Mouse (Mus musculus) liver, embryonic 13.5 days (tissue): ENCODE measurements around the gene Serpinb6e. TPM values are rescaled to one million over a fixed set of nuclear protein-coding genes. Genes with fewer than 3 reads are reported as not detected.

Experiments
- ATAC-seq: fragments of 200-750 bp; cut with Nextera tagmentation; 2 replicates; pipeline ENCODE4 v1.8.0; 2017; ENCODE audit warnings: low read depth, mild to moderate bottlenecking, moderate number of reproducible peaks, moderate library complexity
- DNase-seq: peaks from one replicate; pipeline ENCODE4 v3.0.0; 2022
- H3K27ac ChIP-seq: fragments of 300-500 bp; sonication (generic); 2 replicates; pipeline ENCODE4 v1.5.1; 2015; ENCODE audit warnings: moderate library complexity, mild to moderate bottlenecking, inconsistent platforms
- H3K27me3 ChIP-seq: fragments of 300-500 bp; sonication (generic); 2 replicates; pipeline ENCODE4 v1.6.1; 2015; ENCODE audit warnings: mild to moderate bottlenecking, inconsistent platforms
- H3K36me3 ChIP-seq: fragments of 300-500 bp; sonication (generic); 2 replicates; pipeline ENCODE4 v1.6.1; 2015; ENCODE audit warnings: mild to moderate bottlenecking, inconsistent platforms
- H3K4me1 ChIP-seq: fragments of 300-500 bp; sonication (generic); replicated peaks from 2 replicates; pipeline ENCODE4 v1.6.1; 2015; ENCODE audit warnings: inconsistent platforms
- H3K4me2 ChIP-seq: fragments of 300-500 bp; sonication (generic); 2 replicates; pipeline ENCODE4 v1.6.1; 2015; ENCODE audit warnings: inconsistent platforms, mild to moderate bottlenecking, moderate library complexity
- H3K4me3 ChIP-seq: fragments of 300-500 bp; sonication (generic); replicated peaks from 2 replicates; pipeline ENCODE4 v1.5.1; 2015; ENCODE audit warnings: mild to moderate bottlenecking, inconsistent platforms
- H3K9ac ChIP-seq: fragments of 300-500 bp; sonication (generic); 2 replicates; pipeline ENCODE4 v1.6.1; 2015; ENCODE audit warnings: mild to moderate bottlenecking, inconsistent platforms
- H3K9me3 ChIP-seq: fragments of 300-500 bp; sonication (generic); replicated peaks from 2 replicates; pipeline ENCODE4 v1.6.1; 2016; ENCODE audit warnings: inconsistent platforms
- WGBS: fragments of 180-500 bp; shearing (Covaris S2); methylation state at CpG from one replicate; pipeline ENCODE4 v1.1.7; 2015; ENCODE audit not compliant: insufficient replicate concordance; 5-methylcytosine and 5-hydroxymethylcytosine counted together
- polyA plus RNA-seq: library from polyadenylated mRNA; unstranded; fragments of >200 nt; fragmentation: Nextera tagmentation; extraction: Ambion mirVana; gene quantifications from 2 replicates; pipeline ENCODE4 v1.2.1, GENCODE M21; 2015

Gene Serpinb6e
- not detected in 2 replicates for polyA plus RNA-seq

DNA sequence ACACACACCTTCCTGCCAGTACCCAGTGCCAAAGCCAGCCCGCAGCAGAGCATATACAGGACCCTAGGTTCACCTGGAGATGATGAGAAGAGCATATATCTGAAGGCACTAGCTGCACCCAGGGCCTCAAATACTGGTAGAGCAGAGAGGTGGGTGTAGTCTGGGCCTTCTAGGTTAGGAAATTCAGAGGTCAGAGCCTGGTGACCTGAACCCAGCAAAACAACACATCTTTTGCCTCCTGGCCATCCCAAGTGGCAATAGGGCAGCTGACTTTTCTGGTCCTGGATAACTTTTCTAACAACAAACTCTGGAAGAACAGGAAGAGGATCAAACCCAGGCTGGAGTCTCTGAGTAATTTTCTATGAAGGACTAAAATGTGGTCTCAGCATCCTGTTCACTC lies at the start of gene Serpinb6e:
Gene Serpinb6e (minus strand): TSS at position 101 of the 400 bp plus-strand sequence.
- H3K27ac ChIP-seq = no peak within 1 kb of the TSS
- no peak within 1 kb of the TSS for H3K4me3 ChIP-seq
- H3K27me3 ChIP-seq = no peaks in the 10 kb centered on the region
- no peaks in the 10 kb centered on the region for H3K4me1 ChIP-seq
- no peak within 1 kb of the TSS for H3K4me2 ChIP-seq
- no peak for DNase-seq
- 19% methylated on average over 1 of the region's 1 CpGs for WGBS
- no peak within 1 kb of the TSS for H3K9ac ChIP-seq
- H3K36me3 ChIP-seq = no peaks in the 10 kb centered on the region
- H3K9me3 ChIP-seq = no peaks in the 10 kb centered on the region
- ATAC-seq = no peak

DNA sequence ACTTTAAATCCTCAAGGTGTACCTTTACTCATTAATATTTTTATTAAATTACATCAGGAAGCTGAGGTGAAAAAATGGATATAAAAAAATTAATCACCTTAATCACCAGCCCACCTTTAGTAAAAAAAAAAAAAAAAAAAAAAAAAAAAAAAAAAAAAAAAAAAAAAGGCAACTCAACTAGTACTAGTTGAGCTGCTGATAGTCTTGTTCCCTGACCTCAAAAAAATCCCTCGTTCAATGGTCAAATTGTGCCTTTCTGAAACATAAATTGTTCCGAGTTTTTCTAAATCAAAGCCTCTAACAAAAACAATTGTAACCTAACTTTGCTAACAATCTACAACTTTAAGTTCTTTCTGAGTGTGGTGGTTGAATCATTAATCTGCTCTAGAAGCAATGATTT lies 12.5 kb downstream of the Serpinb6e start:
- no peak for ATAC-seq
- DNase-seq = no peak

DNA sequence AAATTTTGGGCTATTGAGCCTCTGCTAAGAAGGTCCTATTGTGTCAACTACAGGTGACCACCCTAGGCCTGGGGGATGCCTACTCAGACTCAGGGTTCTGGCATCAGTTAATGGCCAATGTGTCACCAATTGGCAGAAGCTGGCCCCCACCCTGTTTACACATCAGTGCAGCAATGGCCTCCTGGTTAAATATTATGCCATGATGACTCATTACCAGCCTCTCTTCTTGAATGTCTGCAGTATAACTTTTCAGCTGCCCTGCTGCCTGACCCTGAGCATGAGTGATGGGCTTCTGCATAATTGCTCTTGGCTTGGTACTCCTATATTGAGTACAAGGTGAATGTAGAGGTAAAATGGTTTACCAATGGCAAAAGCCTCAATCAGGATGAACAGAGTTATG lies 19.8 kb downstream of the Serpinb6e start:
- H3K27ac ChIP-seq = no peak overlapping the region
- no peaks in the 10 kb centered on the region for H3K4me1 ChIP-seq
- no peak overlapping the region for H3K9ac ChIP-seq
- DNase-seq (no peak), ATAC-seq (no peak)
- no peak overlapping the region for H3K4me3 ChIP-seq
- no peaks in the 10 kb centered on the region for H3K36me3 ChIP-seq
- H3K27me3 ChIP-seq = no peaks in the 10 kb centered on the region
- no peaks in the 10 kb centered on the region for H3K9me3 ChIP-seq
- no peak overlapping the region for H3K4me2 ChIP-seq

More for the DNA sequence above, 12.5 kb downstream of the Serpinb6e start:
- Histone ChIP-seq H3K4me2 (no peak overlapping the region), H3K27me3 (no peaks in the 10 kb centered on the region), H3K4me1 (no peaks in the 10 kb centered on the region), H3K36me3 (no peaks in the 10 kb centered on the region), H3K9ac (no peak overlapping the region), H3K9me3 (no peaks in the 10 kb centered on the region), H3K4me3 (no peak overlapping the region), H3K27ac (no peak overlapping the region)
- WGBS = 51% methylated on average over 2 of the region's 2 CpGs

DNA sequence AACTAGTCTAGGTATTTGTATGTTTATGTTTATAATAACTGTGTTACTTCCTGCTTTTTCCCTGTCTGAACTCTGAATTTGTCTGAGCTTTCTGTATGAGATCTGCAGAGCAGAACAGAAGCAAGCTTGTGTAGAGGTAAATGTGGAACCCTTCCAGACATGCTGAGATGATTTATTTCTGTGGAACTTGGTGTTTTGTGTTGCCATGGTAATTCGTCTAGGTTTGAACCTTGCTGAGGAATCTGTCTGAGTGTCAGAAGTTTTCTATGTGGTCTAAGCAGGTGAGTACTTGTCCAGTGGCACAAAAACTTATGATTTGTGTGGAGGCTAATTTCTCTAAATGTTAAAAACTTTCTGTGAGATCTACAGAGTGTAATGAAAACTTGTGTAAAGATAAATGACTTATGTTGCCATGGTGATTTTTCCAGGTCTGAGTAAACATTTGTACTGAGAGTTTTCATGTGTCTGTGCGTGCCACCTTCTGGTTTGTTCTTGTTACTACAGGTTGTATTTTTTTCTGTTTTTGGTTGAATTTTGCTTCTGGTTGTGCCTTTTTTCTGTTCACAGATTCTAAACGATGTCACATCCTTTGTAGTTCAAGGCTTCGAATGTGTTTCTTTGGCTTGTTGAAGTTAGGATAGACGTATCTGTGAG lies 21.6 kb downstream of the Serpinb6e start:
- H3K4me1 ChIP-seq = no peaks in the 10 kb centered on the region
- no peaks in the 10 kb centered on the region for H3K36me3 ChIP-seq
- H3K9me3 ChIP-seq = no peaks in the 10 kb centered on the region
- DNase-seq = no peak
- 52% methylated on average over 5 of the region's 5 CpGs for WGBS
- no peaks in the 10 kb centered on the region for H3K27me3 ChIP-seq
- no peak overlapping the region for H3K4me2 ChIP-seq
- no peak for ATAC-seq
- H3K27ac ChIP-seq = no peak overlapping the region
- no peak overlapping the region for H3K9ac ChIP-seq
- H3K4me3 ChIP-seq = no peak overlapping the region

Other genes with a start within 250 kb of the Serpinb6e start
- gene Serpinb6d, start 182.0 kb downstream of the Serpinb6e start, polyA plus RNA-seq = not detected in 2 replicates
- not detected in 2 replicates for gene Serpinb6c, start 62.3 kb upstream of the Serpinb6e start, polyA plus RNA-seq
- 23.7 and 28.4 TPM in 2 replicates for gene Nqo2, start 121.3 kb upstream of the Serpinb6e start, polyA plus RNA-seq
- gene Ripk1, start 159.0 kb upstream of the Serpinb6e start, polyA plus RNA-seq = 11.6 and 12.5 TPM in 2 replicates
- gene Serpinb6a, start 159.4 kb upstream of the Serpinb6e start, polyA plus RNA-seq = 14.2 and 14.3 TPM in 2 replicates
- gene Bphl, start 194.2 kb upstream of the Serpinb6e start, polyA plus RNA-seq = 32.3 and 37.9 TPM in 2 replicates
- 67.7 and 68.7 TPM in 2 replicates for gene Tubb2a, start 234.6 kb upstream of the Serpinb6e start, polyA plus RNA-seq